Mouse (Mus musculus): Measurements from ENCODE around the gene Tagap. TPM values are rescaled to one million over a fixed set of nuclear protein-coding genes. Genes with fewer than 3 reads are reported as not detected.

Tagap gene
- polyA plus RNA-seq (2012; rRNA removed; ENCODE audit: low replicate concordance): 0.16 and 0.60 TPM in 2 replicates

DNA sequence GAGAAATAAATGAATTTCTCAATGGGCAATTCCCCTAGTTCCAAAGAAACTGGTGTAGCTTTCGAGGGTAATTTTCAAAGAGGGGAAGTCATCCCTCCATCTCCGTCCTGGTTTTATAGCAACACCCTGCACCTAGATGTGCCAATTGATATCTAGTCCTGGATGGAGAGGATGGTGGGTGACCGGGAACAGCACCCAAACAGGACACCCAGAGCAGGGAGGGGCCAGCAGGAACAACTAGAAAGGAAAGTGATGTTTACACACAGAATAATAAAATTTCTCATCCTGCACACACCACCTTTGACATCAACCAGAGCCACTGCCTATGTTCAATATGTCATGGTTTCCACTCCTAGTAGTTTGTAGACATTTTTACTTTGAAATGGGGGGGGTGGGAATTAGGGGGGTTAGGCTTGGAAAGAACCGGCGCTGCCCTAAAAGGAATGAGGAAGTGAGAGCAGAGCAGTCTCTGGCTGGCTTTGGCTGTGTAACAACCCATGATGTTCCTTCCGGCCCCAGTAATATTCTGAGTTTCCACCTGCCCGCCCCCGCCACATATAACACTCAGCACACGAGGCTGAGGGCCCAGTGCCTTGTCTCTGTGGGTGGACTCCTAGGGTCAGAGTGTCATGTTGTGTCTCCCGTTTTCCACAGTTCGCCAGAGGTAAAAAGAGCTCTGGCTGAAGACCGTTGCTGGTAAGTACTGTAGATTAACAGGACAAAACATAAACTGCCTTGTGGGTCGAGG, at the start of gene Tagap:
Gene Tagap, plus strand, starts transcription at position 588 of the 748 bp plus-strand sequence.

DNA sequence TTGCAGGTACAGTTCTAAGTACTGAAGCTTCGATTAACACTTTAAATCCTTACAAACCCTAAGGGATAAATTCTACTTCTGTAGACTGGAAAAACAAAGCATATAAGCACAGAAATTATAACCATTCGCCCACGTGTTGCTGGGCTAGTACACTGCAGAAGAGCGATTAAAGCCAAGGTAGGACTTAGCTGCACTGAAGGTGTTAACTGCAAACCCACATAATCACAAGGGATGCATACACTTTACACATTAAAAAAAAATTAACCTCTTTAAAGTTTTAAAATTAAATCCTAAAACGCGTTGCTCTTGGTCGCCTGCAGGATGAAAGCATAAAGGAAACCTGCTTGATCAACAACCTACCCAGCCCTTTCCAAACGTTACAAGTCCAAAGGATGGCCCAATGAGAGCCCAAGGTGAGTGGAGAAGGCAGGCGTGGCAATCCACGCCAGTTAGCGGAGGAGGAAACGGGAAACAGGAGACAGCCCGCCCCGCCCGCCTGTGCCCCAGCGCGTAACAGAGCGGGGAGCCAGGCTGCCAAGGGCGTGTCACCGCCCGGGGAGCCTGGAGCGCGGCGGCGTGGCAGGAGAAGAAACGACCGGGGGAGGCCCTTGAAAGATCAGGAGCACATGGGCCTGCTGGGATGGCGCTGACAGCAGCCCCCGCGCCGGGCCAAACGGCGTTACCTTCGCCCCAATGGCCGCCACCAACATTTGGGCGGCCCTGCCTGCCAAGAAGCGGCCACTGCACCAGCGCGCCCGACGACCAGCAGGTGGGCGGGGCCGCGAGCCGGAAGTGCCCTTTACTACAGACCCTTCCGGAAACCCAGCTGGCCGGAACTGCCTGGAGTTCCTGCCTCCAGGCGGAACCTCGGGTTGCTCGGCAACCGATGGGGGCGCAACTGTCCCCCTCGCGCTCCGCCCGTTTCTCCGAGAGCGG, 19.6 kb downstream of the Tagap start, which contains the start of gene Rsph3a:
Gene Rsph3a, plus strand, starts transcription at position 498 of the 936 bp plus-strand sequence.

Other genes starting within 250 kb of the Tagap start
- 4.6 and 12.6 TPM in 2 replicates for gene Fndc1, start 98.7 kb upstream of the Tagap start, polyA plus RNA-seq (2012; rRNA removed; ENCODE audit: low replicate concordance)
- gene Rsph3a, start 19.6 kb downstream of the Tagap start, polyA plus RNA-seq (2012; rRNA removed; ENCODE audit: low replicate concordance): 137 and 179 TPM in 2 replicates
- 2.6 and 3.6 TPM in 2 replicates for gene Gm49673, start 221.8 kb downstream of the Tagap start, polyA plus RNA-seq (2012; rRNA removed; ENCODE audit: low replicate concordance)
- gene Rnaset2a, start 222.1 kb downstream of the Tagap start, polyA plus RNA-seq (2012; rRNA removed; ENCODE audit: low replicate concordance): 27.6 and 52.0 TPM in 2 replicates
- 0.14 and 0.18 TPM in 2 replicates for gene Fgfr1op, start 239.5 kb downstream of the Tagap start, polyA plus RNA-seq (2012; rRNA removed; ENCODE audit: low replicate concordance)